Mouse (Mus musculus) kidney, embryonic 16.5 days (tissue): ENCODE results near the gene Insm2. TPM values are rescaled to one million over a fixed set of nuclear protein-coding genes. Genes with fewer than 3 reads are reported as not detected.
"Not testable (repeated sequence)": the region's sequence is repeated elsewhere in the genome, so short reads cannot be mapped to it uniquely, and the experiment has no call there.

Experiments used
- ATAC-seq: fragments of 200-750 bp; cut with Nextera tagmentation; 2 replicates; pipeline ENCODE4 v1.8.0; 2017; ENCODE audit warnings: moderate TSS enrichment; ENCODE audit not compliant: low FRiP score, low TSS enrichment
- H3K27ac ChIP-seq: fragments of 300-500 bp; sonication (generic); 2 replicates; pipeline ENCODE4 v1.5.1; 2014; ENCODE audit warnings: low read length
- H3K27me3 ChIP-seq: fragments of 300-500 bp; sonication (generic); 2 replicates; pipeline ENCODE4 v1.6.1; 2014; ENCODE audit warnings: low read length, control low read depth, mixed read lengths; ENCODE audit not compliant: insufficient read depth
- H3K36me3 ChIP-seq: fragments of 300-500 bp; sonication (generic); 2 replicates; pipeline ENCODE4 v1.6.1; 2014; ENCODE audit warnings: low read length, control low read depth, mixed read lengths; ENCODE audit not compliant: insufficient read depth
- H3K4me1 ChIP-seq: fragments of 300-500 bp; sonication (generic); 2 replicates; pipeline ENCODE4 v1.6.1; 2014; ENCODE audit warnings: low read length, control low read depth, mixed read lengths; ENCODE audit not compliant: insufficient read depth
- H3K4me2 ChIP-seq: fragments of 300-500 bp; sonication (generic); replicated peaks from 2 replicates; pipeline ENCODE4 v1.6.1; 2014; ENCODE audit warnings: low read depth, low read length
- H3K4me3 ChIP-seq: fragments of 300-500 bp; sonication (generic); 2 replicates; pipeline ENCODE4 v1.5.1; 2014; ENCODE audit warnings: mild to moderate bottlenecking, low read length
- H3K9ac ChIP-seq: fragments of 300-500 bp; sonication (generic); replicated peaks from 2 replicates; pipeline ENCODE4 v1.6.1; 2014; ENCODE audit warnings: low read length
- H3K9me3 ChIP-seq: fragments of 300-500 bp; sonication (generic); 2 replicates; pipeline ENCODE4 v1.6.1; 2016; ENCODE audit warnings: low read length, control low read depth
- WGBS: fragments of 180-500 bp; shearing (Covaris S2); extraction: QIAGEN DNeasy Blood & Tissue Kit; methylation state at CpG from one replicate; pipeline ENCODE4 v1.1.7; 2014; 5-methylcytosine and 5-hydroxymethylcytosine counted together
- polyA plus RNA-seq: library from polyadenylated mRNA; unstranded; fragments of >200 nt; fragmentation: Nextera tagmentation; extraction: Ambion mirVana; gene quantifications from 2 replicates; pipeline ENCODE4 v1.2.1, GENCODE M21; 2015

Gene Insm2
- 0.26 and 0.40 TPM in 2 replicates for polyA plus RNA-seq

GRCm38 (mm10) chr12:55598887-55599561 is at the start of gene Insm2:
Insm2 (plus strand) TSS chr12:55599427.
- H3K27me3 ChIP-seq: peaks cover 47% of the 10 kb centered on the region
- no peak within 1 kb of the TSS for H3K27ac ChIP-seq
- H3K4me2 ChIP-seq: peak within 1 kb of the TSS; percentile 78
- H3K4me3 ChIP-seq: peak within 1 kb of the TSS; percentile 50
- WGBS: under 1% methylated on average over 74 of the region's 77 CpGs
- H3K9ac ChIP-seq: no peak within 1 kb of the TSS
- H3K9me3 ChIP-seq: no peaks in the 10 kb centered on the region
- peaks cover 3% of the 10 kb centered on the region; the same call in 1 of the 2 replicates for H3K36me3 ChIP-seq
- peaks cover 23% of the 10 kb centered on the region for H3K4me1 ChIP-seq
- peak; percentile 78 for ATAC-seq

GRCm38 (mm10) chr12:55554901-55555300 is 44.3 kb upstream of the Insm2 start:
- not testable (repeated sequence) for H3K4me2 ChIP-seq, H3K36me3 ChIP-seq, H3K9ac ChIP-seq, H3K4me1 ChIP-seq, ATAC-seq, H3K4me3 ChIP-seq, H3K27me3 ChIP-seq, H3K27ac ChIP-seq, H3K9me3 ChIP-seq
- 77% methylated on average over 6 of the region's 6 CpGs for WGBS

GRCm38 (mm10) chr12:55557866-55558265 is 41.4 kb upstream of the Insm2 start:
- no peak for ATAC-seq
- 69% methylated on average over 6 of the region's 6 CpGs for WGBS
- H3K4me1 ChIP-seq: 0 out of 2 replicates have a peak, but pooled peaks cover 6% of the 10 kb centered on the region

GRCm38 (mm10) chr12:55559184-55559855 is 39.9 kb upstream of the Insm2 start:
- H3K4me3 ChIP-seq: no peak overlapping the region
- H3K9ac ChIP-seq: no peak overlapping the region

More at GRCm38 (mm10) chr12:55557866-55558265, 41.4 kb upstream of the Insm2 start:
- H3K9ac ChIP-seq: no peak overlapping the region
- H3K4me3 ChIP-seq: no peak overlapping the region
- no peak overlapping the region for H3K27ac ChIP-seq
- no peaks in the 10 kb centered on the region for H3K36me3 ChIP-seq
- H3K9me3 ChIP-seq: no peaks in the 10 kb centered on the region
- H3K27me3 ChIP-seq: no peaks in the 10 kb centered on the region
- H3K4me2 ChIP-seq: no peak overlapping the region

GRCm38 (mm10) chr12:55560025-55560690 is 39.1 kb upstream of the Insm2 start:
- Histone ChIP-seq H3K9ac (peak overlapping the region; percentile 31), H3K36me3 (no peaks in the 10 kb centered on the region), H3K27me3 (no peaks in the 10 kb centered on the region), H3K4me3 (peak overlapping the region; percentile 43), H3K9me3 (no peaks in the 10 kb centered on the region), H3K27ac (no peak overlapping the region), H3K4me1 (0 out of 2 replicates have a peak, but pooled peaks cover 6% of the 10 kb centered on the region), H3K4me2 (peak overlapping the region; percentile 54)
- WGBS: 13% methylated on average over 19 of the region's 19 CpGs
- no peak for ATAC-seq

More at GRCm38 (mm10) chr12:55559184-55559855, 39.9 kb upstream of the Insm2 start:
- 0 out of 2 replicates have a peak, but pooled peaks cover 6% of the 10 kb centered on the region for H3K4me1 ChIP-seq
- WGBS: 87% methylated on average over 12 of the region's 12 CpGs
- no peaks in the 10 kb centered on the region for H3K27me3 ChIP-seq
- H3K27ac ChIP-seq: no peak overlapping the region
- no peaks in the 10 kb centered on the region for H3K9me3 ChIP-seq
- H3K4me2 ChIP-seq: no peak overlapping the region
- ATAC-seq: no peak
- no peaks in the 10 kb centered on the region for H3K36me3 ChIP-seq

DNA sequence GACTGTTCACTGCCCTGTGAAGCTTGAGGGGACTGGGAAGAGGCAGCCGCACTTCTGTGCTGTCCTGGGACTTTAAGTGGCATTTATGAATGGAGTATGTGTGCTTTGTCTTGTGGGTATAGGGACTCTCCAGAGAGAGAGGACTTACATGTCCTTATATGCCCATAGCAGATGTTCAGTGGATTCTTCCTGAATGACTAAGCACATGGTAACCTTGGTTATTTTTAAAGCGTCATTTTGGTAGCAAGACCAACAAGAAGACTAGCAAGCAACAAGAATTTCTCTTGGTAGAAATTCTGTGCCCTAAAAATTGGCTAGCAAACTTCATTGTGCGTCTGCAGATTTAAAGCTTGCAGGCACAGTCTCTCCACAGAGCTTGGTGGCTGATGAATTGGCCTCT is 35.5 kb upstream of the Insm2 start:
- no peak overlapping the region for H3K4me2 ChIP-seq
- H3K36me3 ChIP-seq: no peaks in the 10 kb centered on the region
- H3K9ac ChIP-seq: no peak overlapping the region
- no peak overlapping the region for H3K4me3 ChIP-seq
- 0 out of 2 replicates have a peak, but pooled peaks cover 6% of the 10 kb centered on the region for H3K4me1 ChIP-seq
- H3K9me3 ChIP-seq: no peaks in the 10 kb centered on the region
- H3K27ac ChIP-seq: no peak overlapping the region
- 93% methylated on average over 3 of the region's 3 CpGs for WGBS
- H3K27me3 ChIP-seq: no peaks in the 10 kb centered on the region
- ATAC-seq: no peak

DNA sequence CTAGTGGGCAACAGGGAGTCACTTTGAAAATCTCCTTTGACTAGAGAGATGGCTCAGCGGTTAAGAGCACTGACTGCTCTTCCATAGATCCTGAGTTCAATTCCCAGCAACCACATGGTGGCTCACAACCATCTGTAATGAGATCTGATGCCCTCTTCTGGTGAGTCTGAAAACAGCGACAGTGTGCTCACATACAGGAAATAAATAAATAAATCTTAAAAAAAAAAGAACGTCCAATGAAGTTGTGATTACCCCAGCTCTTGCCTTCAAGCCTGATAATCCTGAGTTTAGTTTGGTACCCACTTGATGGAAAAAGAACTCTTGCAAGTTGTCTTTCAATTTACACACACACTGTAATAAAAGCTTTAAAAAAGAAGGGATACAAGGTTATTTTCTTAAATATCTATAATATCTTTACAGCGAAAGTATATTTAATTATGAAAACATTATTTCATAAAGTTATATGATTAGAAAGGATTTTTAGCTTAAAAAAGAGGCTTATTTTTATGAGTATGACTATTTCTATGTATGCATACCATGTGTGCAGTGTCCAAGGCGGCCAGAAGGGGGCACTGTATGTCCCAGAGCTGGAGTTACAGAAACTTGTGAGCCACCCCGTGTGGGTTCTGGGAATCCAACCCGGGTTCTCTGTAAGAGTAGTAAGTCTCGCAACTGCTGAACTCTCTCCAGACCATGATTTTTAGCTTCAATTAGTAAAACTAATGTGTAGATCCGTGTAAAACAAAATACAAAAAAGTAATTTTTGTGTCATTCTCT is 34.9 kb upstream of the Insm2 start:
- Histone ChIP-seq H3K9me3 (no peaks in the 10 kb centered on the region), H3K9ac (no peak overlapping the region), H3K4me2 (no peak overlapping the region), H3K27ac (no peak overlapping the region), H3K27me3 (no peaks in the 10 kb centered on the region), H3K36me3 (no peaks in the 10 kb centered on the region), H3K4me1 (0 out of 2 replicates have a peak, but pooled peaks cover 6% of the 10 kb centered on the region), H3K4me3 (no peak overlapping the region)
- no peak for ATAC-seq
- 87% methylated on average over 9 of the region's 9 CpGs for WGBS

DNA sequence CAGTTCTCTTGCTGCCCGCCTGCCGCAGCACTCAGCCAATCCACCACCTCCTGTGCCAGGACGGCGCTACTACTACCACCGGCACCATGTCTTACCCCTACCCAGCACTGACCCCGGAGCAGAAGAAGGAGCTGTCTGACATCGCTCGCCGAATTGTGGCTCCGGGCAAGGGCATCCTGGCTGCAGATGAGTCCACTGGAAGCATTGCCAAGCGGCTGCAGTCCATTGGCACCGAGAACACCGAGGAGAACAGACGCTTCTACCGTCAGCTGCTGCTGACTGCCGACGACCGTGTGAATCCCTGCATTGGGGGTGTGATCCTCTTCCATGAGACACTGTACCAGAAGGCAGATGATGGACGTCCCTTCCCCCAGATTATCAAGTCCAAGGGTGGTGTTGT is 34.0 kb upstream of the Insm2 start, which contains the start of gene Aldoart2:
Gene Aldoart2 (plus strand): TSS at position 34 of the 400 bp plus-strand sequence.
- Histone ChIP-seq H3K4me1 (0 out of 2 replicates have a peak, but pooled peaks cover 3% of the 10 kb centered on the region), H3K27ac (no peak within 1 kb of the TSS), H3K4me2 (no peak within 1 kb of the TSS), H3K4me3 (no peak within 1 kb of the TSS), H3K36me3 (no peaks in the 10 kb centered on the region), H3K9ac (no peak within 1 kb of the TSS), H3K9me3 (no peaks in the 10 kb centered on the region), H3K27me3 (no peaks in the 10 kb centered on the region)
- no peak for ATAC-seq
- 94% methylated on average over 19 of the region's 19 CpGs for WGBS

DNA sequence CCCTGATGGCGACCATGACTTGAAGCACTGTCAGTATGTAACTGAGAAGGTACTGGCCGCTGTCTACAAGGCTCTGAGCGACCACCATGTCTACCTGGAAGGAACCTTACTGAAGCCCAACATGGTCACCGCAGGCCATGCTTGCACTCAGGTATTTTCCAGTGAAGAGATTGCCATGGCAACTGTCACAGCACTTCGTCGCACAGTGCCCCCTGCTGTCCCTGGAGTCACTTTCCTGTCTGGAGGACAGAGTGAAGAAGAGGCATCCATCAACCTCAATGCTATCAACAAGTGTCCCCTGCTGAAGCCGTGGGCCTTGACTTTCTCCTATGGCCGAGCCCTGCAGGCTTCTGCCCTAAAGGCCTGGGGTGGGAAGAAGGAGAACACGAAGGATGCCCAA is 33.4 kb upstream of the Insm2 start:
- ATAC-seq: no peak
- no peak overlapping the region for H3K4me3 ChIP-seq
- no peaks in the 10 kb centered on the region; the same call in 1 of the 2 replicates for H3K9me3 ChIP-seq
- H3K4me2 ChIP-seq: no peak overlapping the region
- no peaks in the 10 kb centered on the region for H3K27me3 ChIP-seq
- H3K4me1 ChIP-seq: no peaks in the 10 kb centered on the region
- WGBS: 77% methylated on average over 9 of the region's 9 CpGs
- no peak overlapping the region for H3K9ac ChIP-seq
- no peaks in the 10 kb centered on the region for H3K36me3 ChIP-seq
- no peak overlapping the region for H3K27ac ChIP-seq
